Mouse (Mus musculus): ENCODE results near the gene Ptprd.

DNA sequence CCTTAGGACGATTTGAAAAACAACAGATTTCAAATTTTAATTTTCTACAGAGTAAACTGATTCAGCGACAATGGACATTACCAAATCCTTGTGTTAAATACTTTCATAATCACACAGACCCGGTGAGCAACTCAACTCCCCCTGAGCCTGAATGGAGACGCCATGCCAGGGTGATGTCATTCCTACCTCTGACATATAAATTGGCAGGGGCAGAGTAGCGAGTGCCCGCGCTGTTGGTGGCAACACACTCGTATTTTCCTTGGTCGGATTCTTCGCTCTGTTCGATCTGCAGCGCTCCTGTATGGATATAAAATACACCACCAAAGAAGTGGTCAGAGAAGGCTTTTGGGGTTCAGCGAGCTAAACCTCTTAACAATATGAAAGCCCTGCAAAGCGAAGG is 2075.1 kb downstream of the Ptprd start:
- no peak for TF ChIP-seq CTCF (IDR thresholded peaks at IDR 0.05; ENCODE audit: borderline replicate concordance, insufficient read depth, low read depth, low read length)
- TF ChIP-seq POLR2A (IDR thresholded peaks at IDR 0.05; ENCODE audit: borderline replicate concordance, insufficient read depth, low read length) = no peak
